Mouse (Mus musculus) testis, postnatal 14 days (tissue): Measurements from ENCODE around the gene Exd1.
A peak's percentile ranks its signal among the peaks of the same experiment; 100 is the strongest.

Source experiments
- DNase-seq: peaks from one replicate; pipeline ENCODE4 v3.0.0; 2021; ENCODE audit warnings: low spot score

Exd1 gene

GRCm38 (mm10) chr2:119547522-119548370 lies at the start of gene Exd1, which contains the start of gene Chp1:
Gene Exd1, minus strand, starts transcription at chr2:119547627.
Gene Chp1, plus strand, starts transcription at chr2:119547697.
- DNase-seq, result peak; percentile 99

- no peak for DNase-seq
Measured at GRCm38 (mm10) chr2:119596781-119597330, 49.4 kb upstream of the Exd1 start.

- no peak for DNase-seq
Measured at GRCm38 (mm10) chr2:119595308-119595707, 47.9 kb upstream of the Exd1 start.

- peak; percentile 97 for DNase-seq
Measured at GRCm38 (mm10) chr2:119594113-119594981, 46.9 kb upstream of the Exd1 start.

- no peak for DNase-seq
Measured at GRCm38 (mm10) chr2:119593765-119594112, 46.3 kb upstream of the Exd1 start.

- DNase-seq, result no peak
Measured at GRCm38 (mm10) chr2:119591247-119591646, 43.8 kb upstream of the Exd1 start.

- no peak for DNase-seq
Measured at GRCm38 (mm10) chr2:119587383-119587782, 40.0 kb upstream of the Exd1 start.

GRCm38 (mm10) chr2:119584282-119584681 lies 36.9 kb upstream of the Exd1 start:
- no peak for DNase-seq

GRCm38 (mm10) chr2:119583439-119583838 lies 36.0 kb upstream of the Exd1 start:
- no peak for DNase-seq

GRCm38 (mm10) chr2:119581571-119581970 lies 34.1 kb upstream of the Exd1 start:
- DNase-seq, result no peak

GRCm38 (mm10) chr2:119572471-119572870 lies 25.0 kb upstream of the Exd1 start:
- no peak for DNase-seq

- no peak for DNase-seq
Measured at GRCm38 (mm10) chr2:119566182-119566855, 18.9 kb upstream of the Exd1 start.

- no peak for DNase-seq
Measured at GRCm38 (mm10) chr2:119565284-119565683, 17.9 kb upstream of the Exd1 start.

- DNase-seq, result no peak
Measured at GRCm38 (mm10) chr2:119561794-119562193, 14.4 kb upstream of the Exd1 start.

- no peak for DNase-seq
Measured at GRCm38 (mm10) chr2:119558737-119559340, 11.4 kb upstream of the Exd1 start.

- no peak for DNase-seq
Measured at GRCm38 (mm10) chr2:119558039-119558438, 10.6 kb upstream of the Exd1 start.

- no peak for DNase-seq
Measured at GRCm38 (mm10) chr2:119549678-119550077, 2.3 kb upstream of the Exd1 start.

- no peak for DNase-seq
Measured at GRCm38 (mm10) chr2:119548691-119549090, 1.3 kb upstream of the Exd1 start.

- no peak for DNase-seq
Measured at GRCm38 (mm10) chr2:119548371-119548660, 889 bp upstream of the Exd1 start.

- peak; percentile 95 for DNase-seq
Measured at GRCm38 (mm10) chr2:119546848-119547521, 442 bp downstream of the Exd1 start.

GRCm38 (mm10) chr2:119543656-119544055 lies 3.8 kb downstream of the Exd1 start:
- no peak for DNase-seq
